Mouse (Mus musculus): ENCODE measurements around the gene Lrba.

Lrba gene

GRCm38 (mm10) chr3:86689305-86689704 is 464.8 kb downstream of the Lrba start:
- peak; percentile 6 to 32 for DNase-seq

- no peak for DNase-seq
These were observed 468.3 kb downstream of the Lrba start for GRCm38 (mm10) chr3:86692779-86693178.

- no peak for DNase-seq
These were observed 469.1 kb downstream of the Lrba start for GRCm38 (mm10) chr3:86693553-86693952.

GRCm38 (mm10) chr3:86698947-86699346 is 474.5 kb downstream of the Lrba start:
- DNase-seq: no peak

- no peak for DNase-seq
These were observed 476.7 kb downstream of the Lrba start for GRCm38 (mm10) chr3:86701163-86701563.

GRCm38 (mm10) chr3:86709472-86709871 is 485.0 kb downstream of the Lrba start:
- no peak for DNase-seq

- DNase-seq: no peak
These were observed 487.1 kb downstream of the Lrba start for GRCm38 (mm10) chr3:86711530-86711929.

- DNase-seq: no peak
These were observed 488.3 kb downstream of the Lrba start for GRCm38 (mm10) chr3:86712758-86713157.

GRCm38 (mm10) chr3:86714446-86714845 is 490.0 kb downstream of the Lrba start:
- no peak for DNase-seq

- no peak for DNase-seq
These were observed 499.2 kb downstream of the Lrba start for GRCm38 (mm10) chr3:86723415-86724298.

GRCm38 (mm10) chr3:86725113-86725512 is 500.6 kb downstream of the Lrba start:
- DNase-seq: no peak

- DNase-seq: no peak
These were observed 514.4 kb downstream of the Lrba start for GRCm38 (mm10) chr3:86738831-86739230.

- no peak for DNase-seq
These were observed 515.3 kb downstream of the Lrba start for GRCm38 (mm10) chr3:86739745-86740144.

GRCm38 (mm10) chr3:86745348-86745747 is 520.9 kb downstream of the Lrba start:
- peak; percentile 18 to 23 for DNase-seq

GRCm38 (mm10) chr3:86745769-86746512 is 521.5 kb downstream of the Lrba start:
- DNase-seq: no peak

GRCm38 (mm10) chr3:86750652-86751051 is 526.2 kb downstream of the Lrba start:
- no peak for DNase-seq

GRCm38 (mm10) chr3:86754178-86754577 is 529.7 kb downstream of the Lrba start:
- no peak for DNase-seq

- peak in 1 of 2 experiments; percentile 24 for DNase-seq
These were observed 530.4 kb downstream of the Lrba start for GRCm38 (mm10) chr3:86754595-86755557.

- DNase-seq: no peak
These were observed 532.1 kb downstream of the Lrba start for GRCm38 (mm10) chr3:86756548-86756947.

- DNase-seq: no peak
These were observed 534.2 kb downstream of the Lrba start for GRCm38 (mm10) chr3:86758727-86759126.

- DNase-seq: no peak
These were observed 534.9 kb downstream of the Lrba start for GRCm38 (mm10) chr3:86759383-86759782.

GRCm38 (mm10) chr3:86759834-86760233 is 535.4 kb downstream of the Lrba start:
- no peak for DNase-seq

GRCm38 (mm10) chr3:86760474-86760873 is 536.0 kb downstream of the Lrba start:
- no peak for DNase-seq
